Mouse (Mus musculus) cerebellum, adult 8-10 months (tissue): Measurements from ENCODE around the gene Pck1.
A peak's percentile ranks its signal among the peaks of the same experiment; 100 is the strongest.
"Not testable (repeated sequence)": the region's sequence is repeated elsewhere in the genome, so short reads cannot be mapped to it uniquely, and the experiment has no call there.

Experiments used
- DNase-seq: peaks from one replicate; pipeline ENCODE4 v3.0.0; 2022

Pck1 gene

GRCm38 (mm10) chr2:173152436-173153151 is at the start of gene Pck1:
Pck1 (plus strand) TSS chr2:173153048.
- no peak for DNase-seq

- no peak for DNase-seq
These were observed 46.4 kb upstream of the Pck1 start for GRCm38 (mm10) chr2:173106409-173106808.

- peak; percentile 44 for DNase-seq
These were observed 45.7 kb upstream of the Pck1 start for GRCm38 (mm10) chr2:173106889-173107785.

- no peak for DNase-seq
These were observed 44.2 kb upstream of the Pck1 start for GRCm38 (mm10) chr2:173108509-173109190.

DNA sequence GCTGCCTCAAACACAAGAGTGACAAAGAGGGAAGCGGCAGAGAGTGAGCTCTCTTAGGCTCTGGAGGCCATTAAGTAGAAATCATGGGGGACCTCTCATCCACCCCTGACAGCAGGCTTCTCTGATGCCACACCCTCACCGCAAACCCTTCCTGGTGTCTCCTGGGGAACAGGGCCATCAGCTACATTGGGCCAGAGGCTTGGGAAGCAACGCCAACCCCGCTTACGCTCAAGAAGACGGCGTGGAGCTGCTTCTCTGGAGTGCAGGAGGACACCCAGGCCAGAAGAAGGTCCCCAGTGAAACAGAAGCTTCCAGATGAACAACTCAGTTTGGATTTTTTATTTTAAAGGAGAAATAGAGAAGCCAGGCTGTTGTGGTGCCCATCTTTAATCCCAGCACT is 43.3 kb upstream of the Pck1 start:
- DNase-seq: no peak

GRCm38 (mm10) chr2:173110571-173110970 is 42.3 kb upstream of the Pck1 start:
- no peak for DNase-seq

GRCm38 (mm10) chr2:173113796-173114195 is 39.1 kb upstream of the Pck1 start:
- DNase-seq: not testable (repeated sequence)

DNA sequence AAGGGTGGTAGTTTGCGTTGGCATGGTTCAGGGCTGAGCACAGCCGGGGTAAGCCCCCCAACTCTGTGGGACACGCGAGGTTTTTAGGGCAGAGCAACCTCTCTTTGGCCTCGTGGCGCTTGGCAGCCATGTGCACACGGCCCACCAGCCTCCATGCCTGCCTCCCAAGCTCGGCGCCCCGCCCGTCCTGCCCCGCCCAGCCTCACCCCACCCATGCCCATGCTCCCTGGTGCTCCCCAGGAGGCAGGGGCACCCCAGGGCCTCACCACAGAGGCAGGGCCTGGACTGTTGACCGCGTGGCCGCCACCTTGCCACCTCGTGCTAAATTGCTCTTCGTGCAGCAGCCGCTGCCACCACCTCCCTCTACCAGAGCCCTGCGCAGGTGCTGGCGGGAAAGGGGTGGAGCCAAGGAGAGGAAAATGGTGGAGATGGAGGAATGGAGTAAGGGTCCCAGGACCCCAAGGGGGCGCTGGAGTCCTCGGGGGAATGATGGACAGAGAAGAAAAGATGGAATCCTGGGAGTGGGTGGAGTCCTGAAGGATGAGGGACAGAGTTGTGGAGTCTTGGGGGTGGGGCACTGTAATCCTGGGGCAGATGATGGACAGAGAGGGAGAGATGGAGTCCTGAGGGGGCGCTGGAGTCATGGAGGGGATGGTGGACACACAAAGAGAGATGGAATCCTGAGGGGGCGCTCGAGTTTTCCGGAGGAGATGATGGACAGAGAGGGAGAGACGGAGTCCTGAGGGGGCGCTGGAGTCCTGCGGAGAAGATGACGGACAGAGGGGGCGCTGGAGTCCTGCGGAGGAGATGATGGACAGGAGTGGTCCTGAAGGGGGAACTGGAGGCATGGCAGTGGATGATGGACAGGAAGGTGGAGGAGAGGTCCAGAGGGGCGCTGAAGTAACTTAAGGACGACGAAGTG is 33.6 kb upstream of the Pck1 start, which contains the start of gene Ctcfl:
Gene Ctcfl (minus strand): TSS at position 503 of the 922 bp plus-strand sequence.
- no peak for DNase-seq

GRCm38 (mm10) chr2:173120117-173120516 is 32.7 kb upstream of the Pck1 start:
- not testable (repeated sequence) for DNase-seq

GRCm38 (mm10) chr2:173124022-173124735 is 28.7 kb upstream of the Pck1 start:
- DNase-seq: no peak

GRCm38 (mm10) chr2:173126386-173126785 is 26.5 kb upstream of the Pck1 start:
- DNase-seq: no peak

- DNase-seq: no peak
These were observed 23.7 kb upstream of the Pck1 start for GRCm38 (mm10) chr2:173129111-173129510.

- no peak for DNase-seq
These were observed 20.6 kb upstream of the Pck1 start for GRCm38 (mm10) chr2:173132262-173132661.

- DNase-seq: no peak
These were observed 20.0 kb upstream of the Pck1 start for GRCm38 (mm10) chr2:173132794-173133300.

DNA sequence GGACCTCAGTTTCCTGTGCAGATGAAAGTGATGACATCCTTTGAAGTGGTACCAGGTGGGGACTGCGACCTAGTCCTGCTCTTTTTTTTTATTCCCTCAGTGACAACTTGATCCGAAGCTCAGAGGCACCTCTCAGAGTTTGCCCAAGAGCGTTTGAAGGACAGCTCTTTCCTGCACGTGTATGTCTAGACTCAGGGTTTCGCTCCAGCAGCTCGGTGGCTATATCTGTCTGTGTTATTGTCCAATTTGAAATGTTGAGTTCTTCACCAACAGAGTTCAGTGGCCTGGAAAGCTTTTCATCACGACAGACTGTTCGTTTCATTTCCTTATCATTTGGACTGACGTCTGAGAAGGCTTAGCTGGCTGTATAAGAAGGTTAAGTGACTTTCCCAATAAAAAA is 18.2 kb upstream of the Pck1 start:
- DNase-seq: no peak

DNA sequence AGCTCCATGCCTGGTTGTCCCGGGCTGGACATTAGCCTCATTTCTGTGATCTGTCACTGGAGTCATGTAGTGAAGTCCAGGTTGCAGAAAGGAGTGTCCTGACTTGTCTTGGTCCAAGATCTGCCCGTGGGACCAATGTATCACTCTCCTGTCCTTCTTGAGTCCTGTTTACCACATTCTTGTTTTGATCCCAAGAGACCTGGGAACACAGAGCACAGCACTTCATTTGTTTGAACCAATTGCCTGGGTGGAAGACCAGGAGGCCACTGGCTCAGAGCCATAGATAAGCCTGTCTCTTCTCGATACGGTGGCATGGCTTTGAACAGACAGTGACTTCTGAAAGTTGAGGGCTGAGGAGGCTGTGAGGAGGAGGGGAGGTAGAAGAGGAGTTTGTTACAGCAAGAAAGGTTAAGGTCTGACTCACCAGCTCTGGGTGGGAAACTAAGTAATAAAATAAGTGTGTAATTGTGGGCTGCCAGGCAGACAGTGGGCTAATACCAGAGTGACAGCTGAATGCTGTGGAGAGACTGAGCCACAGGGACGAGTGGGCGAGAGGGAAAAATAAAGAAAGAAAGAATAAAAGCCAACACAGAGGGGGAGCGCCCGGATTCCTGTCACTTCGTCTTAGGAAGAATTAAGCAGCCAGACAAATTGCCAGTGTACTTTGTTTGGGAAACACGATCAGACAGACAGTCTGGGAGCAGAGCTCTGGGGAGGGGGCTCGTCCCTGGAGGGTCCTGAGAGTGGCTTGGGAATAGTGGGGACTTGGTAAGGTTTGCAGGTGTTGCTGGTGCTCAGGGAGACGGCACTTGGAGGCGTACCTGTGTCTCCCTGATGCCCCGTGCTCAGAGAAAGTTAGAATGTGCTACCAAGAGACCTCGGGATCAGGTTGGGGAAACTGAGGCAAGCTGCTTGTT is 14.3 kb upstream of the Pck1 start:
- no peak for DNase-seq

DNA sequence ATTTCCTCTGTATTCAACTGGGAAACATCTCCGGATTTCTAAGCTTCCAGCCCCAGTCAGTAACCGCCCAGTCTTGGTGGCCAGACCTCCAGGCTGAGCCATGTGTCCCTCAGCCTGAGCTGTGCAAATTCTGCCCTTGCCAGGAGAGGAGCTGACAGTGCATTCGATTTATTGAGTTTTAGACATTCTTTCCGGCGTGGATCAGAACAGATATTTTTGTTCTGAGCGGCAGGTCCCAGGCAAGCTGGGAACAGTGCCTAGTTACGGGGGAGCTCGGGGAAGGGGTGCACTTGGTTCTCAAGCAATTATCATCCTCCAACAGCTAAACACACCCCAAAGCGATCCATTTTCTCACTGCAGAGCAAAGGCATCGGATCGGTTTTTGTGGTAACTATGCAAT is 9.2 kb upstream of the Pck1 start:
- DNase-seq: no peak

GRCm38 (mm10) chr2:173145808-173146207 is 7.0 kb upstream of the Pck1 start:
- DNase-seq: no peak

GRCm38 (mm10) chr2:173146728-173147127 is 6.1 kb upstream of the Pck1 start:
- DNase-seq: no peak

DNA sequence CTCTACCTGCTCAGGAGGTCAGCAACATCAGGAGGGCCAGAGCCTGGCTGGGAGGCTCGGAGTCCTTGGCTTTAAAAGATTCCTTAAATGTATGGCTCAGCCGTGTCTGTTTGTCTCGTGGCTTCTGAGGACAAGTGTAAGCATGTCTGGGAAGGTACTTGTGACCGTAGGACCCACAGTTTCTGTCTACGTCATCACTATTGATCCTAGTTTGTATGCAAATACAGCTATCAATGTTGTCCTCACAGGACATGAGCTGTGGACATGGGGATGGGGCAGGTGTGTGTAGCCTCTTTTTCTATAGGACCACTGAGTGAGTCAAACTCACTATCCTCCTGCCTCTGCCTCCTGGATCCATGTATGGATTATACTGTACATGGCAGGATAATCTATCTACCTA is 4.8 kb upstream of the Pck1 start:
- no peak for DNase-seq
